Mouse (Mus musculus) spleen, postnatal 36 days (tissue): ENCODE results near the gene Krr1.

Source experiments
- DNase-seq, 2 experiments: peaks; one replicate each; pipeline ENCODE4 v3.0.0; 2022; ENCODE audit warnings: low spot score in 2 of 2, mixed read lengths in 1 of 2

Krr1 gene

DNA sequence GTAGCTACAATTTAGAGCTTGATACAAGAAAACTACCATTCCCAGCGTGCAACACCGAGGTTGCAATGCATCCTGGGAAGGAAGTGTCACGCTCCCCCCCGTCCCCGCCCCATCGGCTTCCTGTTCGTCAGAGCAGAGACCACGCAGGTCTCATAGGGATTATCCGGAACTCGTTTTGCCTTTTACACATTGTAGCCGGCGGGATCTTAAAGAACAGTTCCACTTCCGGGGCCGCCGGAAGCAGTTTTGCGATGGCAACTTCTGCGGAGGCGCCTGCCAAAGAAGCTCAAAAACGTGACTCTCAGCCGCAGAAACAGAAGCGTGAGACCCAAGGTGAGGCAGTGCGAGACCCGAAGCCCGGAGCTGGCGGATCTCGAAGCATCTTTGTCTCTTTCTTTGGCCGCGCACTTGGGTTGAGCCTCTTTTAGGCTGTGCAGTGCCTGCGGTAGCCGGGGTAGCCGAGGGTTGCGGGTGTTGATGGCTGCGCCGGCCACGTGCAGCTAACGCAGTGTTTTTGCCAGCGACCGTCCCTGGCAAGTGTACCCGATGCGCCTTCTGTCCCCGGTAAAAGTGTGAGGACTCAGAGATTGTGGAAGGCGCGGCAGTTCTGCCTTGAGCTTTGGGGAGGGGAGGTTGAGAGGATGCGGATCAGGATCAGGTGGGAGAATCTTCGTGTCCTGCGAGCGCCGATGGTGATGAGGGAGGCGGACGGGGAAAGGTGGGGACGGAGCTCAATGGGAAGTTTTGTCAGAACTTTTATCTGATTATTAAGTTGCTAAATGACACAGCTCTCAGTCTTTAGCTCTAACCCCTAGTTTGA lies at the start of gene Krr1:
Gene Krr1 (plus strand): TSS at position 123 of the 820 bp plus-strand sequence.
- peak; percentile 86 to 89 for DNase-seq

DNA sequence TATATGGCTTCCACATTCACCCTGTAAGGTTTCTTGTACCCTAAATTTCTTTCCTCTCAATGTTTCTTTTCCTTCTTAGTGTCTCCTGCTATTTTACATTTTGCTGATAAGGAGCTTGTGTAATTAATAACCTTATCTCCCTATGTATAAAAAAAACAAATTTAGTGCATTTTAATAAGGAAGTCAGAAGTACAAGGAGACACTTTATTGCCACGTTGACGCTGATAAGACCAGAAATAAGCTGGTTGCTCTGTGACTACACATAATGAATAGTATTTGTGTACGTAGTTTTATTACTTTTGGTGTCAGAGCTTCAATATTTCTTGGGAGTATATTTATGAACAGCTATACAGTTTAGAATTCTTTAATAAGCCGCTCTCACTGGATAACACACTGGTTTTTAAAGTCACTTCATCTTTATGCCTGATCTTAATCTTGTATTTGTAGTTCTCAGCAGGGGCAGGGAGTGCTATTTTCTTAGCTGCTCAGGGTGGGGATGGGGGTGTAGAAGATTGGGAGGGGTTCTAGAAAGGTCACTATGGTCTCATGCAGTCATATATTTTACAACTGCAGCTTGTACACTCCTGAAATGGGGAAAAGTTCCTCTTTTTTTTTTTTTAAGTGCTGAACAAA lies 48.8 kb upstream of the Krr1 start:
- DNase-seq: no peak

- DNase-seq: no peak
These were observed 48.3 kb upstream of the Krr1 start for GRCm38 (mm10) chr10:111924141-111924540.

- no peak for DNase-seq
These were observed 47.6 kb upstream of the Krr1 start for GRCm38 (mm10) chr10:111924716-111925488.

DNA sequence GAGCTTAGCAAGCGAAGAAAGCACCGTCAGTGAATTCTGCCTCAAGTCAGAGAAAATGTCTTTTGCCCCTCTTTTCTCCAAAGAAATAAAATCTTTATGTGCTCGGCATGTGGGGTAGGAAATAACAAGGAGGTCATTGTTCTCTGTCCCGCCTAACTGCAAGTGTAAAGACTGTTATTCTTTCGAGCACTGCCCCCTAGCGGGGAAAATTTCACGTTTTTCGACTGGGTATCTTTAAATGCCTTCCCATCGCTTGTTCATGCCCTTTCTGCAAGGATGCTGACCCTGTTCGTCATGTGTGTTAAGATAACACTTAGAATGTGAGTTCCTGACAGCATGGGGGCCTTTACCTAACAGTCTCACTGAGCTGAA lies 47.0 kb upstream of the Krr1 start:
- DNase-seq: peak; percentile 57 to 77

GRCm38 (mm10) chr10:111932621-111933345 lies 39.7 kb upstream of the Krr1 start:
- no peak for DNase-seq

- DNase-seq: no peak
These were observed 37.3 kb upstream of the Krr1 start for GRCm38 (mm10) chr10:111935207-111935606.

DNA sequence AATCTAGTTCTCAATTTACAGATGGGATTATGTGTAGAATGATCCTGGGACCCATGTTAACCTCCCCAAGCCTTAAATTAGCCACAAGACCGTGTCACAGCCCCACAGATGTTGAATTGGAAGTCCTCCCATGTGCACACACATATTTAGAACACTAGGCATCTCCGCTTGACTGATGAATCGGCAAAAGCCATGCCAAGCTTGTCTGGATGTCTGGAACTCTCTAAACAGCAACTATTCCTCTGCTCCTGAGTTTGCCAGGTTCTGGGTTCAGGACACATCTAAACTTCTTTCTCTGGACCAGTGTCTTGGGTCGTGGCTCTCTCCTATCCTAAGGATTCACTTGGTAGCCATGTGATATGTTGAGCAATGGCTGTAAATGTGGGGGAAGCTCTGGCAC lies 36.4 kb upstream of the Krr1 start:
- DNase-seq: no peak

DNA sequence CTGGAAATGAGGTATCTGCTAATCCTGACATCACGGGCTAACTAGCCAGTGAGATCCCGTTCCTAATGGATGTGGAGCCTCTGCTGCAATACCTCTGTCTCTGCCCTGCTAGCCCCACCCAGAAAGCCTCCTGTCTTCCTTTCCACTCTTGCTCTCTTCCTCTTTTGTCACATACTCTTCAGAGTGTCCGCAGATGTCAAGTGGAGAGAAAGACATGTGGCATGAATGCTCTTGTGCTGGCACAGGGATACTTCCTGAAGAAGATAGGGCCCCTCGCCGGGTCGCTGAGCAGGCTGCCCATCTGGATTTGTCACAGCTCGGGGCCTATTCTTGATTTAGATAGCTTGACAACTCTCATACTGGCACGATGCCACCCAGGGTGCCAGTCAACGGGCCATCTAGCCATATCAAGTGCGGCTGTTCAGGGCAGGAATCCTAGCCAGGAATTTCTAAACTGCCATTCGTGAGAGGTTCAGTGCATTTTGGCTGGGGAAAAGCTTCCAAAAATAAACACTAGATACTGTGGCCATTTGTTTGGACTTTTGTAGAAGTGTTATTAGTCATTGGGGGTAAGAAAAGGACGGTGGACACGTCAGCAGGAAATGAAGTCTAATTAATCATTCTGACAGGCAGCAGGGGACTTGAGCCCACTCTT lies 35.8 kb upstream of the Krr1 start:
- DNase-seq: no peak

GRCm38 (mm10) chr10:111937146-111937534 lies 35.3 kb upstream of the Krr1 start:
- DNase-seq: no peak

DNA sequence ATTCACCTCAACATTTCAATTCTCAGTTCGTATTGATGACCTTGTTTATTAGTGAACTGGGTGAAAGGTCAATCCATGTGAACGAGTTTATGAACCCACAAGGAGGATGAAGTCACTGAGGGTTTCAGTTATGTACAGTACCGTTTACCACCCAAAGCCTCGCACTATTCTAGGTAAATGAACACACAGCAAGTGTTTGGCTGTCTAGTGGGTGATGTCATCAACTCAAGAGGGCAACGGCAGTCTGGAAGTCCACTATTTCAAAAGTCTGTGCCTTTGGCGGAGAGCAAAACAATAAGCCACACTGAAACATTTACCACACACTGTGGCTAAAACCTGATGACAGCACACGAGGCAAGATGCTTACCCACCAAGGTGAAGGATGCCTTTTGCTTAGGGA lies 29.4 kb upstream of the Krr1 start:
- no peak for DNase-seq

- DNase-seq: no peak
These were observed 26.9 kb upstream of the Krr1 start for GRCm38 (mm10) chr10:111945563-111945962.

DNA sequence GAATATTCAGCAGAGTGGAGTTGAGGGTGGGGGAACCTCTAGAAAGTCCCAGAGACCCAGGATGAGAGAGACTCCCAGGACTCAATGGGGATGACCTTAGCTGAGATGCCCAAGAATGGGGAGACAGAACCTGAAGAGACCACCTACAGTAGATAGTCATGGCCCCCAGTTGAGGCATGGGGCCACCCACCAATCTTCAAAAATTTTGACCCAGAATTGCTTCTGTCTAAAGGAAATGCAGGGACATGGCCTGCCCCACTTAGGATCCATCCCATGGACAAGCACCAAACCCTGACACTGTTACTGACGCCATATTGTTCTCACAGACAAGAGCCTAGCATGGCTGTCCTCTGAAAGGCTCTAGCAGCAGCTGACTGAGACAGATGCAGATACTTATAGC lies 24.4 kb upstream of the Krr1 start:
- no peak for DNase-seq

DNA sequence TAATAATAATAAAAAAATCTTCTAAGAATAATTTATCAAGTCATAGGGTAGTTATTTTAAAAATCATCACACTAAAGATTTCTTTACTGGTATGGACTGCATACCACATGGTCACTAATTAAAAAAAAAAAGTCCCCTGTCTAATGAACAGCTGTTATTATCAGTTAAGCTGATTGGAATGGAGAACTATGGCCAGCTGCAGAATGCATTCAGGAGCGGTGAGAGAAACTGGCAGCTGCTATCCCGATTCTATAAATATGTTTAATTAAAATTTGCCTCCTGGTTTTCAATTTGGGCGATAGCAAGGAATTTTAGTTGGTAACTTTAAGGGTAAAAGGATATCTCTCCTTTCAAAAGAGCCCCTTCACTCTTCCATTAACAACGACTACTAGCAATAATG lies 23.5 kb upstream of the Krr1 start:
- no peak for DNase-seq

- DNase-seq: no peak
These were observed 16.6 kb upstream of the Krr1 start for GRCm38 (mm10) chr10:111955836-111956235.

DNA sequence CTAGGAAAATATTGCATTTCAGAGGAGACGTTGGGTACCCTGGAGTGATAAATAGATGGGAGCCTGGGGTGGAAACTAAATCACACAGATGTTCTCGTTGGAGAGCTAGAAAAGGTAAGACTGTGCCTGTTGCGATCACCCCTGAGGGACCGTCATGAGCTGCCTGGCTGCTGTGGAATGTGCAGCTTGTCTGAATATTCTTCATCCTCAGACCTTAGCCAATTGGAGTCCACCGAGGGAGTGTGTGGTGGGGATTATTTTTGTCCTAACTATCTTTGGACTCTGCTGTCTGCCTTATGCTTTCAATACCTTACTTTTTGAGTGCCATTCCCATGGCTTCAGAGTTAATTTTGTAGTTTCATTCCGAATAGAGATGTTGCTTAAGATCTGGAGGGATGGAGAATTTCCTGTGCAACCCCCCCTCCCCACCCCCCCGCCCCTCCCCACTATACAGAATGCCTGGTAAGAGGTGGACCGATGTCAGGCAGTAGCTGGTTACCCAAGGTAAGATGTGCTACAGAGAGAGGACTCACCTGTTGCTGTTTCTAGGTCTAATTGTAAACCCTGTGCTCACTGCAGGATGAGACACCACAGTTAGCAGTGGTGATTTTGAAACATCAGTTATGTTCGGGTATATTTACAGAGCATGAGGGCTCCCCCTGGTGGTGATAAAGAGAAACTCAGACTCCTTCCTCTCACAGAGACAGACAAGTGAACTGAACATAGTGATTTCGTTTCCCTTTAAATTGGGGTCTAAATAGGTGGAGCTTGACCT lies 15.0 kb upstream of the Krr1 start:
- peak; percentile 39 to 58 for DNase-seq

- DNase-seq: no peak
These were observed 14.4 kb upstream of the Krr1 start for GRCm38 (mm10) chr10:111958046-111958421.

DNA sequence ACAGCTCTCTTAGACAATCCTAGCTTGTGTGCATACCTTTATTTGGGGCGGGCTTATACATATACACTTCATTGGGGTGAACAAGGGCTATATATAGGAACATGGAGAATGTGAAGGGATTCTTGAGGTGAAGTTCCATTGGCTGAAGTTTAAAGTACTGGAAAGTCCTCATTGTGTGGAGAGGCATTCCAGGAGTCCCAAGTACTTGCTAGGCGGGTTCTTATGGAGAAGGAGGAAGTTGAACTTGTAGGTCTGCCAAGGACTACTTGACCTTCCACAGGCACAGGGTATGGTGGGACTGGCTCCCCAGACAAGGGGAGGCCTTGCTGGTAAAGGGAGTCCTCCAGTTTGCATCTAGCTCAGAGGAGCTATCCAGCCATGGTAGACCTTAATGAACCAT lies 13.1 kb upstream of the Krr1 start:
- no peak for DNase-seq

DNA sequence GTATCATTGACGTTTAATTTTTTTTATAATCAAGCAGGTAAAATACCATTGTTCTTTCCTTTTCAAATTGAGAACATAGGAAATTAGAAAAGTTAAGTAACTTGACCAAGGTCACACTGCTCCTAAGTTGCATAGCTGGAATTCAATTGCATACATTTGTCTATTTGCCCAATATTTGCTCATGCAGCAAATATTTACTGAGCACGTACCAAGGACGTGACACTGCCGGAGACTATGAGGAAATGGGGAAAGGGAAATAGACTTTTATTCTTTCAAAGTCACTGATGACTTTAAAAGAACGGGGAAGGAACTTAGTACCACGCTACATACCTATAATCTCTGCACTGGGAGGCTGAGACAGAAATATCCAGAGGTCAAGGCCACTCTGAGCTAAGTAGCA lies 12.0 kb upstream of the Krr1 start:
- no peak for DNase-seq

- no peak for DNase-seq
These were observed 6.1 kb upstream of the Krr1 start for GRCm38 (mm10) chr10:111966394-111966793.

DNA sequence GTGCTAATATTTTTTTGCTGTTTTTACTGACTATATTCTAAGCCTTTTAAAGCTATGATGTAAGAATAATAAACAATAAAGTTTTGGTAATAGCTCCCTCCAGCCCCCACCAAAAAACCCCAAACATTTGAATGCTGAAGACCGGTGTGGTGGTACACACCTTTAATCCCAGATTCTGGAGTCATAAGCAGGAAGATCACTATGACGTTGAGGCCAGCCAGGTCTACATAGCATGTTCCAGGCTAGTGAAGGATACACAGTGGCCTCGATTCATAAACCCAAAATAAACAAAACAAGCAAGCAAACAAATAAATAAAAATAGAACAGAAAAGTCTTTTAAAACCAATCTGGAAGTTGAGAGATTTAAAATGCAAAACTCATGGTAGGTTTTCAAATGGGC lies 535 bp upstream of the Krr1 start:
- DNase-seq: no peak
